Mouse (Mus musculus) cerebellum, adult 8-10 months (tissue): ENCODE data around the gene Boll.
A peak's percentile ranks its signal among the peaks of the same experiment; 100 is the strongest.

ENCODE experiments used
- DNase-seq: peaks from one replicate; pipeline ENCODE4 v3.0.0; 2022

Boll gene

DNA sequence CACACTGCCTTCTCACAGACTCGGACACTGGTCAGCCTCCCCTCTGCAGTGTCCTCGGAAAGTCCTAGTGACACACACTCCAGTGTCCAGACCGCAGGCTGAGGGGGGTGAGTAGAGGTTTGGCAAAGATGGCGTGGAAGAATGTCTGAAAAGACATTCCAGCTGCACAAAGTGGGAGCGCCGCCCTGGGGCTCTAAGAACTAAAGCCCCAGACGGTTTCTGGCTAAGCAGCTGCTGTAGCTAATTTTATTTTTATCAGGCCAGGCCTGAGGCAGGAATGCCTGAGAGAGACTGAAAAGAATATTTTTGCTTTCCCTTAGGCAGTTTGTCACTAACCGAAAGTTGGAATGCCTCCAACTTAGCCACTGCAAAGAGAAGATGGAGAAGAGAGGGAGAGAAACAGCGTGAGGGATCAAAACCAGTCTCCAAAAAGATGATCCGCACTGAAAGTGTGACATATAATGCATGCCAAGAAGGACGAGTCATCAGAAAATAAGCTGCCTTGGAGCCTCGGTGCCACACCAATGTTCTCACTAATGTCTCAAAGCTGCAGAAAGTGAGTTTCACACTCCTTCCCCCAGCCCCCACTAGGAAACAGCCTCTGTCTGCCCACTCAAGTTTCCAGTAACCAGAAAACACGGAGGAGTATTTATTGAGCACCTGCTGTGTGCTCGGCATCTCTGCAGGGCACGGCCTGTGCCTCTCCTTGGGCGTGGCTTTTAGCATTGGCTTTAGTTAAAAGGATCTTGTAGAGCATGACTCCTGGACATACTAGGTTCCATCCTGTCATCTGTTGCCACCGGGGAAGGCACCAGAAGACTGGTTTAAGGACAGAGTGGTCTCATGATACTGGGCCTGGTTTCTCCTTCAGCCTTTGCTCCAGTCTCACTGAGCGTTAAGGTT lies 161.2 kb downstream of the Boll start:
- DNase-seq = peak; percentile 9

DNA sequence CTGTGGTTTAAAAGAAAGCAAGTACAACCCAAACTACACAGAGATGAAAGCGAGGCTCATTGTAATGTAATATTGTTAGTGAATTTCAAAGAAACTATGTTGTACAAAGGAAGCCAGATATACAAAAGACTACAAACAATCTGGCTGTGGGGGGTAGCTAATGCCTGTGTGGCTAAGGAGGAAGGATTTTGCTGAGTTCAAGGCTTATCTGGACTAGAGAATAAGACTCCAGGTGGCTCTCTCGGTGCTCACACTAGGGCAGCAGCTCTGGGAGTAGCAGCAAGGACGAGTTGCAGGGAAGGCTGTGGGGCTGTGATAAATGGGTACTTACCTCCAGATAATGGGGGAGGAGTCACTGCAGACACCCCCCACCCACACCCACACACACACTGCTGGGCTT lies 164.6 kb downstream of the Boll start:
- no peak for DNase-seq
